Mouse (Mus musculus): ENCODE data around the gene Tas2r136. TPM values are rescaled to one million over a fixed set of nuclear protein-coding genes. Genes with fewer than 3 reads are reported as not detected.

Gene Tas2r136
- polyA plus RNA-seq (2015; fragmentation: Illumina TruSeq; extraction: RNeasy Lipid Tissue Mini Kit (QIAGEN cat#74804); ENCODE audit: low read depth, low replicate concordance) = not detected

GRCm38 (mm10) chr6:132778062-132778461, at the start of gene Tas2r136:
TSS of gene Tas2r136 (minus strand) at chr6:132778162.

GRCm38 (mm10) chr6:132802518-132802917, 24.6 kb upstream of the Tas2r136 start, which contains the start of gene Tas2r117:
TSS of gene Tas2r117 (plus strand) at chr6:132802818.

GRCm38 (mm10) chr6:132761831-132762230, 16.1 kb downstream of the Tas2r136 start, which contains the start of gene Tas2r102:
TSS of gene Tas2r102 (plus strand) at chr6:132762131.

GRCm38 (mm10) chr6:132754430-132754829, 23.5 kb downstream of the Tas2r136 start, which contains the start of gene Tas2r124:
TSS of gene Tas2r124 (plus strand) at chr6:132754730.

GRCm38 (mm10) chr6:132737935-132738334, 40.0 kb downstream of the Tas2r136 start, which contains the start of gene Tas2r115:
TSS of gene Tas2r115 (minus strand) at chr6:132738035.

Other genes starting within 250 kb of the Tas2r136 start
- not detected for gene Prh1, start 208.4 kb downstream of the Tas2r136 start, polyA plus RNA-seq (2015; fragmentation: Illumina TruSeq; extraction: RNeasy Lipid Tissue Mini Kit (QIAGEN cat#74804); ENCODE audit: low read depth, low replicate concordance)
- not detected for gene Prp2, start 182.2 kb downstream of the Tas2r136 start, polyA plus RNA-seq (2015; fragmentation: Illumina TruSeq; extraction: RNeasy Lipid Tissue Mini Kit (QIAGEN cat#74804); ENCODE audit: low read depth, low replicate concordance)
- not detected for gene A630073D07Rik, start 126.6 kb downstream of the Tas2r136 start, polyA plus RNA-seq (2015; fragmentation: Illumina TruSeq; extraction: RNeasy Lipid Tissue Mini Kit (QIAGEN cat#74804); ENCODE audit: low read depth, low replicate concordance)
- gene Tas2r120, start 121.2 kb downstream of the Tas2r136 start, polyA plus RNA-seq (2015; fragmentation: Illumina TruSeq; extraction: RNeasy Lipid Tissue Mini Kit (QIAGEN cat#74804); ENCODE audit: low read depth, low replicate concordance) = not detected
- gene Tas2r121, start 77.2 kb downstream of the Tas2r136 start, polyA plus RNA-seq (2015; fragmentation: Illumina TruSeq; extraction: RNeasy Lipid Tissue Mini Kit (QIAGEN cat#74804); ENCODE audit: low read depth, low replicate concordance) = not detected
- gene Tas2r122, start 66.2 kb downstream of the Tas2r136 start, polyA plus RNA-seq (2015; fragmentation: Illumina TruSeq; extraction: RNeasy Lipid Tissue Mini Kit (QIAGEN cat#74804); ENCODE audit: low read depth, low replicate concordance) = not detected
- gene Tas2r115, start 40.1 kb downstream of the Tas2r136 start, polyA plus RNA-seq (2015; fragmentation: Illumina TruSeq; extraction: RNeasy Lipid Tissue Mini Kit (QIAGEN cat#74804); ENCODE audit: low read depth, low replicate concordance) = not detected
- gene Tas2r124, start 23.4 kb downstream of the Tas2r136 start, polyA plus RNA-seq (2015; fragmentation: Illumina TruSeq; extraction: RNeasy Lipid Tissue Mini Kit (QIAGEN cat#74804); ENCODE audit: low read depth, low replicate concordance) = not detected
- gene Tas2r102, start 16.0 kb downstream of the Tas2r136 start, polyA plus RNA-seq (2015; fragmentation: Illumina TruSeq; extraction: RNeasy Lipid Tissue Mini Kit (QIAGEN cat#74804); ENCODE audit: low read depth, low replicate concordance) = not detected
- gene Tas2r117, start 24.7 kb upstream of the Tas2r136 start, polyA plus RNA-seq (2015; fragmentation: Illumina TruSeq; extraction: RNeasy Lipid Tissue Mini Kit (QIAGEN cat#74804); ENCODE audit: low read depth, low replicate concordance) = not detected
- gene Tas2r123, start 69.0 kb upstream of the Tas2r136 start, polyA plus RNA-seq (2015; fragmentation: Illumina TruSeq; extraction: RNeasy Lipid Tissue Mini Kit (QIAGEN cat#74804); ENCODE audit: low read depth, low replicate concordance) = not detected
- not detected for gene Tas2r116, start 77.3 kb upstream of the Tas2r136 start, polyA plus RNA-seq (2015; fragmentation: Illumina TruSeq; extraction: RNeasy Lipid Tissue Mini Kit (QIAGEN cat#74804); ENCODE audit: low read depth, low replicate concordance)
- gene Tas2r110, start 89.8 kb upstream of the Tas2r136 start, polyA plus RNA-seq (2015; fragmentation: Illumina TruSeq; extraction: RNeasy Lipid Tissue Mini Kit (QIAGEN cat#74804); ENCODE audit: low read depth, low replicate concordance) = not detected
- gene Tas2r113, start 114.8 kb upstream of the Tas2r136 start, polyA plus RNA-seq (2015; fragmentation: Illumina TruSeq; extraction: RNeasy Lipid Tissue Mini Kit (QIAGEN cat#74804); ENCODE audit: low read depth, low replicate concordance) = not detected
- gene Tas2r125, start 131.5 kb upstream of the Tas2r136 start, polyA plus RNA-seq (2015; fragmentation: Illumina TruSeq; extraction: RNeasy Lipid Tissue Mini Kit (QIAGEN cat#74804); ENCODE audit: low read depth, low replicate concordance) = not detected
- not detected for gene Tas2r129, start 172.9 kb upstream of the Tas2r136 start, polyA plus RNA-seq (2015; fragmentation: Illumina TruSeq; extraction: RNeasy Lipid Tissue Mini Kit (QIAGEN cat#74804); ENCODE audit: low read depth, low replicate concordance)
- gene Tas2r131, start 179.8 kb upstream of the Tas2r136 start, polyA plus RNA-seq (2015; fragmentation: Illumina TruSeq; extraction: RNeasy Lipid Tissue Mini Kit (QIAGEN cat#74804); ENCODE audit: low read depth, low replicate concordance) = not detected
- gene Tas2r109, start 202.8 kb upstream of the Tas2r136 start, polyA plus RNA-seq (2015; fragmentation: Illumina TruSeq; extraction: RNeasy Lipid Tissue Mini Kit (QIAGEN cat#74804); ENCODE audit: low read depth, low replicate concordance) = not detected

Data from brain, adult 10 weeks (tissue).